Mouse (Mus musculus) midbrain, embryonic 13.5 days (tissue): Measurements from ENCODE around the gene Hdac9. TPM values are rescaled to one million over a fixed set of nuclear protein-coding genes. Genes with fewer than 3 reads are reported as not detected.
A peak's percentile ranks its signal among the peaks of the same experiment; 100 is the strongest.

Experiments
- ATAC-seq: fragments of 200-750 bp; cut with Nextera tagmentation; 2 replicates; pipeline ENCODE4 v1.8.0; 2017; ENCODE audit warnings: mild to moderate bottlenecking, moderate TSS enrichment, moderate library complexity
- H3K27ac ChIP-seq: fragments of 300-500 bp; sonication (generic); 2 replicates; pipeline ENCODE4 v1.5.1; 2015; ENCODE audit warnings: inconsistent platforms, mild to moderate bottlenecking, moderate library complexity
- H3K27me3 ChIP-seq: fragments of 300-500 bp; sonication (generic); 2 replicates; pipeline ENCODE4 v1.6.1; 2015; ENCODE audit warnings: mild to moderate bottlenecking, inconsistent platforms
- H3K36me3 ChIP-seq: fragments of 300-500 bp; sonication (generic); 2 replicates; pipeline ENCODE4 v1.6.1; 2015; ENCODE audit warnings: mild to moderate bottlenecking, inconsistent platforms
- H3K4me1 ChIP-seq: fragments of 300-500 bp; sonication (generic); replicated peaks from 2 replicates; pipeline ENCODE4 v1.6.1; 2015; ENCODE audit warnings: inconsistent platforms
- H3K4me2 ChIP-seq: fragments of 300-500 bp; sonication (generic); replicated peaks from 2 replicates; pipeline ENCODE4 v1.6.1; 2015; ENCODE audit warnings: moderate library complexity, mild to moderate bottlenecking, inconsistent platforms
- H3K4me3 ChIP-seq: fragments of 300-500 bp; sonication (generic); replicated peaks from 2 replicates; pipeline ENCODE4 v1.5.1; 2015; ENCODE audit warnings: mild to moderate bottlenecking, inconsistent platforms
- H3K9ac ChIP-seq: fragments of 300-500 bp; sonication (generic); replicated peaks from 2 replicates; pipeline ENCODE4 v1.6.1; 2015; ENCODE audit warnings: mild to moderate bottlenecking, inconsistent platforms
- H3K9me3 ChIP-seq: fragments of 300-500 bp; sonication (generic); 2 replicates; pipeline ENCODE4 v1.6.1; 2016; ENCODE audit warnings: mild to moderate bottlenecking, inconsistent platforms
- WGBS: fragments of 180-500 bp; shearing (Covaris S2); methylation state at CpG from one replicate; pipeline ENCODE4 v1.1.7; 2015; 5-methylcytosine and 5-hydroxymethylcytosine counted together
- polyA plus RNA-seq: library from polyadenylated mRNA; unstranded; fragments of >200 nt; fragmentation: Nextera tagmentation; extraction: Ambion mirVana; gene quantifications from 2 replicates; pipeline ENCODE4 v1.2.1, GENCODE M21; 2015

Hdac9 gene
- polyA plus RNA-seq, 1 experiment from 2014 or later = 11.9 TPM

DNA sequence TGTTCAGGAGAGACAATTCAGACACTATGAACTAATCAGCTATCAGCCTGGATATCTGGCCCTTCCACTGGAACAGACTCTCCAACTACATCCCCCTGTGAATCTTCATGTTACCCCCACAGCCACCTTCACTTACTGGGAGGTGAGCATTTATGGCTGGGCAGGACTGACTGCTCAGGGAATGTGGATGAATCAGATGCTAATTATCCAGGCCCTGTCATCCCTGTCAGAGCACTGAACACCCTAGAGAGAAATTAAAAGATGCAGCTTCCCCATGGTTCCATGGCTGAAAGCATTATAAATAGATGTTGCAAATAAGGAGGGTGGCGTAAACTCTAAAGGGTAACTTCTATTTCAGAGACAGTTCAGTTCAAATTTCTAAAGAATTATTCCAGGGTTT, 345.8 kb downstream of the Hdac9 start:
- no peaks in the 10 kb centered on the region for H3K27me3 ChIP-seq
- peak; percentile 48; the same call in 1 of the 2 replicates for ATAC-seq
- no peaks in the 10 kb centered on the region for H3K36me3 ChIP-seq
- no peak overlapping the region for H3K4me3 ChIP-seq
- H3K4me2 ChIP-seq = no peak overlapping the region
- peaks cover 7% of the 10 kb centered on the region; the same call in 1 of the 2 replicates for H3K4me1 ChIP-seq
- no peaks in the 10 kb centered on the region for H3K9me3 ChIP-seq
- WGBS = 63% methylated on average over 1 of the region's 1 CpGs
- H3K27ac ChIP-seq = peak overlapping the region; percentile 39; the same call in 1 of the 2 replicates
- no peak overlapping the region for H3K9ac ChIP-seq

DNA sequence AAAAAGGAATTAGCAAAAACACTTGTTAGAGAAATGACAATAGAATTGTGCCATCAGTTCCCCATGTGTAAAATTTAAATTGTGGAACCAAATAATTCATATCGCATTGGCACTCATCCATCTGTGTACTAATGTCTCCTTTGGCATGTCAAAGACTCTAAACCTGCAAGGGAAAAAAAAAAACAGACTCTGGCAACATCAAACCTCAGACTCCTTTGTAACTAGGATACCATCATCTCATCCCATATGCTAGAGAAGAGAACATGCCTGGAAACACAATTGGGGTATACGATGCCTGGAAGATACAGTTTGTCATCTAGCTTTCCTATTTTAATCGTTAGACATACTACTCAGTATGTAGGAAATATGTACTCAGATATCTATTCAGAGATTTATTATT, 347.4 kb downstream of the Hdac9 start:
- no peaks in the 10 kb centered on the region for H3K36me3 ChIP-seq
- no peak for ATAC-seq
- H3K9me3 ChIP-seq = no peaks in the 10 kb centered on the region
- H3K9ac ChIP-seq = no peak overlapping the region
- no peaks in the 10 kb centered on the region for H3K27me3 ChIP-seq
- H3K27ac ChIP-seq = no peak overlapping the region
- H3K4me2 ChIP-seq = no peak overlapping the region
- 85% methylated on average over 3 of the region's 3 CpGs for WGBS
- H3K4me3 ChIP-seq = no peak overlapping the region
- peaks cover 7% of the 10 kb centered on the region; the same call in 1 of the 2 replicates for H3K4me1 ChIP-seq

DNA sequence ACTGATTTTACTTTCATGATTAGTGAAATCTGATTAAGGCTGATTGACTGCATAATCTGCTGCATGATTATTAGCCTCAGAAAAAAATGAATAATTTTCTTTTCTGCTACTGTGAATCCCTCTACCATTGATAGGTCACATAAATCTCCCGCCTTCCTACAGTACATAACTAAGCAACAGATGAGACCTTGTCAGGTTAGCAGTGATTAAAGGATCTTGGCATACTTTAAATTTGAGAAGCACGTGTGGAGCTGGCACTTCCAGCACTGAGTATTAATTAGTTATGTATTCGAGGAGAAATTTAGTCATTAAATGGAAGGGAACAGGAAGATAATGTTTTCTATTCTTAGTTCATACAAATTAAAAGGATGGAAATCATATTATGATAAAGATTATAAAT, 347.8 kb downstream of the Hdac9 start:
- Histone ChIP-seq H3K4me1 (peaks cover 7% of the 10 kb centered on the region; the same call in 1 of the 2 replicates), H3K36me3 (no peaks in the 10 kb centered on the region), H3K9ac (no peak overlapping the region), H3K4me2 (no peak overlapping the region), H3K9me3 (no peaks in the 10 kb centered on the region), H3K4me3 (no peak overlapping the region), H3K27me3 (no peaks in the 10 kb centered on the region), H3K27ac (no peak overlapping the region)
- WGBS = 65% methylated on average over 3 of the region's 3 CpGs
- peak; percentile 58; the same call in 1 of the 2 replicates for ATAC-seq

DNA sequence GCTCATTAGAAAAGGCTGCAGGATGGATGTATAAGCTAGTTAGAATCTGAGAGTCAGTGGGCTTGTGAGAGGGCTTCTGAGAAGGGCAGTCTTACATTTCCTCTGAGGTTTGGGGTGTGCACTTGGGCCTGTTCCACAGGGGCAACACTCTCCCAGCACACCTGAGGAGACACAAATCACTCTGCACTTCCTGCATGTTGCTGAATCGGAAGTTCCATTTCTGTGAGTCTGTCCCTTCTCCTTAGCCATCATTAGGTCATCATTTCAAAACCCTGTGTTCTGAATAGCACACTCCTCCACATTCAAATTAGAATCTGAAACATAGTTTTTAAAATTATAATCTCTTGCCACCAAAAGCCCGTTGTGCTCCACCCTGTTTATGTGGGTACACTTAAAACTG, 354.6 kb downstream of the Hdac9 start:
- Histone ChIP-seq H3K4me3 (no peak overlapping the region), H3K9me3 (no peaks in the 10 kb centered on the region), H3K4me2 (no peak overlapping the region), H3K9ac (no peak overlapping the region), H3K36me3 (no peaks in the 10 kb centered on the region), H3K27me3 (no peaks in the 10 kb centered on the region), H3K27ac (no peak overlapping the region), H3K4me1 (no peaks in the 10 kb centered on the region)
- no peak for ATAC-seq
- WGBS = 99% methylated on average over 2 of the region's 2 CpGs

DNA sequence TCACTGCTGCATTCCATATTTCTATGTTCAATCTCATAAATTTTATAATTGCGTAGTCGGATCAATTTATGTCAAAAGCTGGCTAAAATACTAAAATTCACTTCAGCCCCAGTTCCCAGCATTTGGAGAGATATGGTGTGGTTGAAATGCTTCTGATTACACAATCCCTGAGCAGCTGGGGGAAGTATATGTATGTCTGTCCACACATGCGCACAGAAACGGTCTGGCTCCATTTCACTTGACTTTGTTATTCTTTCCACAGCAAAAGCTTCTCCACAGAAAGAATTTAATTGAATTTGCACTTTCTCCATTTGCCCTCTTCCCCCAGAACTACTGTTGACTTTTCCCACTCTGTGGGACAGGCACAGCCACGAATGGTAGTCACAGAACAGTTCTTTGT, 357.9 kb downstream of the Hdac9 start:
- H3K9ac ChIP-seq = no peak overlapping the region
- no peaks in the 10 kb centered on the region for H3K9me3 ChIP-seq
- no peak overlapping the region for H3K4me3 ChIP-seq
- H3K4me1 ChIP-seq = no peaks in the 10 kb centered on the region
- H3K27ac ChIP-seq = no peak overlapping the region
- no peak overlapping the region for H3K4me2 ChIP-seq
- ATAC-seq = no peak
- H3K27me3 ChIP-seq = no peaks in the 10 kb centered on the region
- 78% methylated on average over 5 of the region's 5 CpGs for WGBS
- no peaks in the 10 kb centered on the region for H3K36me3 ChIP-seq

DNA sequence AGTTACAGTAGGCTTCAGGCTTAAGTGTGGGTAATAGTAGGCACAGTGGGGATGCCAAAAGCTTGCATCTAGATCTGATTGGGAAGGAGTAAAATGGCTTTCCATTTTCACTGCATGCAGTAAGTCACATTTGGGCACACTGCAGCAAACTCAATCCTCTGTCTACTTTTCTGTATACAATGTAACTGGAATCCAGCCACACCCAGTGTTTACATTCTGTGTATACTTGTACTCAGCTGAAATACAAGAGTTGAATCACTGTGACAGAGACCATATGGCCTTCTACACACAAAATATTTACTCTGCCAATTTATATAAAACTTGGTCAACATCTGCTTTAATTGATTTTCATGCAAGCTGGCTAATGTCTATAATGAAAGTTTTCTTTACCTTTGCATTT, 362.1 kb downstream of the Hdac9 start:
- H3K27ac ChIP-seq = no peak overlapping the region
- no peak overlapping the region for H3K9ac ChIP-seq
- H3K9me3 ChIP-seq = no peaks in the 10 kb centered on the region
- no peaks in the 10 kb centered on the region for H3K36me3 ChIP-seq
- no peak for ATAC-seq
- H3K4me1 ChIP-seq = no peaks in the 10 kb centered on the region
- no peaks in the 10 kb centered on the region for H3K27me3 ChIP-seq
- no peak overlapping the region for H3K4me3 ChIP-seq
- H3K4me2 ChIP-seq = no peak overlapping the region

DNA sequence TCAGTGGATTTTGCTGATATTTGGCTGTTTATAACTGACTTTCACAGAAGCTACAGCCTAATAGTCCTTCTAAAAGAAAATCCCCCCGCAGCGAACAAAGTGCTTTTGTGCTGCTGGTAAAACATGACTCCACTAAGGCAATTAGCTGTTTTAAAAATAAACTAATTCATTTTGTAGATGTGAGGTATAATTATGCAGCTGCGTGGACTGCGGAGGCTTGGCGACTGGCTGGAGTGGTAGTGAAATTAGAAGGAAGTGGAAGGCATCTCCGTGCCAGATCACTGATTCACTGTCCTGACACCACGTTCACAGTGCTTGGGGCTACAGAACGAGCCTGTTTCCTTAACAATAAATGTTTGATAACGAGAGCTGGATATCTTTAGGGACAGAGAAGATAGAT, 366.6 kb downstream of the Hdac9 start:
- no peak overlapping the region for H3K4me3 ChIP-seq
- H3K9me3 ChIP-seq = no peaks in the 10 kb centered on the region
- no peak overlapping the region for H3K4me2 ChIP-seq
- H3K4me1 ChIP-seq = no peaks in the 10 kb centered on the region
- H3K27me3 ChIP-seq = no peaks in the 10 kb centered on the region
- WGBS = 77% methylated on average over 9 of the region's 9 CpGs
- H3K27ac ChIP-seq = no peak overlapping the region
- no peak overlapping the region for H3K9ac ChIP-seq
- no peak for ATAC-seq
- H3K36me3 ChIP-seq = no peaks in the 10 kb centered on the region

DNA sequence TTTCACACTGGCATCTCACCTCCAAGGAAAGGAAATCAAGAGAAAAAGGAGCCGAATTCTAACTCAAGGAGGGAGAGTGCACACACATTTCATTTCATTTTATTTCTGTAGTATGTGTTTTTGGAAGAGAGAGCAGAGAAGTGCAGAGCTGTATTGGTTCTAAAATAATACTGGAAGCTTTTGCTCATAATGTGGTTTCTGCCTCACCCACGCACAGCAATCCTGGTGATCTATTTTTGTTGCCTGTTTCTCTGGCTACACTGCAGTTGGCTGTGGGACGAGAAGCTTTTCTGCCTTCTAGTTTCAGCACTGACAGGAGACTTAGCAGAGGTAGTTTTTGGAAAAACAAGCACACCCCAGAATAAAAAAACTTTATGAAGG, 387.7 kb downstream of the Hdac9 start:
- peak overlapping the region; percentile 52 for H3K4me2 ChIP-seq
- H3K4me1 ChIP-seq = peaks cover 46% of the 10 kb centered on the region
- 0 out of 2 replicates have a peak, but pooled peaks have one; percentile 1 for ATAC-seq
- 8% methylated on average over 3 of the region's 3 CpGs for WGBS
- no peak overlapping the region for H3K4me3 ChIP-seq
- no peaks in the 10 kb centered on the region for H3K27me3 ChIP-seq
- H3K36me3 ChIP-seq = no peaks in the 10 kb centered on the region
- peak overlapping the region; percentile 80 for H3K27ac ChIP-seq
- H3K9me3 ChIP-seq = no peaks in the 10 kb centered on the region
- H3K9ac ChIP-seq = no peak overlapping the region

DNA sequence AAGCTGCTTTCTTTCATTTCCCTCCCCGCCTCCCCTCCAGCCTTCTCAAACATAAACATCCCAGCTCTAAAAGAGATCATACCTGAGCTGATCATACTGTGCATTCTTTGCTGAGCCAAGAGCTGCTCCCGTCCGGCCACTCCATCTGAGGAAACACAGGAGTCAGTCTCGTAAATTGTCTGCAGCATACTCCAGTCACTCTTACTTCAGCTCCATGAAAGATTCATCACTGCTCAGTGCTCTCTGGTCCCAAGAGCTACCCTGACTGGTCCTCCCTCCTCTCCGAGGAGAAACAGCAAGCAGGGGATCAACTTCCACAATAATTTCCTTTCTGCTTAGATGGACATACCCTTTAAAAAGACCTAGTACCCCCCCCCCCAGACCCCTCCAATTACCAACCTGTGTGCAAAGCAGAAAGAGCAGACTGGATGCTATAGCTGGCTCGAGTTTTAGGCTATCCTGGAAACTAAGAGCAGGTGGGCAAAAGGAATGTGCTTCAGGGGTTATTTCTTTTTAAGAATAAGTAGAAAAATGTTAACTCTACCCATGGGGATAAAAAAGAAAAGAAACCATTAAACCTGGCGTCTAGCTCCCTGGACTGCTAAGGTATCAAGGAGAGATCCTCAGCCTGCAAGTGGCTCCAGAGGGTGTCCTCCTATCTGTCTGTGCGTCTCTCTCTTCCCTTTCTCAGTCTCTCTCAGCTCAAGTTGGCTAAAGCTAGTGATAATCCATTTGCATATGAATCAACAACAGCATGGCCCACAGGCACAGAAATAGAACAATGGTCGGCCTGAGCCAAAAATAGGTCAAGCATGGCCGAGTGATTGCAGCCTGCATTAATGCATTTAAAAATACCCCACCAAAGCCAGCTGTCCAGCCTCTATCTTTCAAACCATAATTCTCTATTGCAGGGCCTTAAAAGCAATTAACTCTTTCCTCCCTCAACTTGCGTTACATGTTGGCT, 388.4 kb downstream of the Hdac9 start:
- H3K4me1 ChIP-seq = peaks cover 46% of the 10 kb centered on the region
- peak; percentile 93 for ATAC-seq
- no peaks in the 10 kb centered on the region for H3K27me3 ChIP-seq
- peak overlapping the region; percentile 52 for H3K4me2 ChIP-seq
- WGBS = 3% methylated on average over 11 of the region's 11 CpGs
- no peaks in the 10 kb centered on the region for H3K36me3 ChIP-seq
- peak overlapping the region; percentile 80 for H3K27ac ChIP-seq
- H3K9me3 ChIP-seq = no peaks in the 10 kb centered on the region
- H3K4me3 ChIP-seq = peak overlapping the region; percentile 37
- H3K9ac ChIP-seq = peak overlapping the region; percentile 49

DNA sequence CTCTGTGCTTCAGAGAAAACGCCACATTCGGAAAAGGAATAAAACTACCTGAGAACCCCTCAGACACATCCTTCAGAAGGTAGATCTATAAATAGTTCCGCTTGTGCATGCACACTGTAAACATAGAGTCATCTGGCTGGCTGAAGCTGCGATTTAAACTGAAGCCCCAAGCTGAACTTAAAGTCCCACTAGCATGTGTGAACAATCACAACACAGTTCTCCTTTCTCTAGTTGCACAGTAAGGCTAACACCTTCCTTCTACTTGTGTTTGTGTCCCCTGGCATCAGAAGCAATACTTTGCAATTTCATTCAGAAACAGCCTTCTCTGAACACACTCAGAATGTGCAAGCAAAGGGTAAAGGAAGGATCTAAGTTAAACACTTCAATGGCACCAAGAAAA, 389.1 kb downstream of the Hdac9 start:
- Histone ChIP-seq H3K4me2 (peak overlapping the region; percentile 52), H3K9ac (peak overlapping the region; percentile 49), H3K9me3 (no peaks in the 10 kb centered on the region), H3K36me3 (no peaks in the 10 kb centered on the region), H3K27me3 (no peaks in the 10 kb centered on the region), H3K27ac (peak overlapping the region; percentile 80), H3K4me1 (peaks cover 46% of the 10 kb centered on the region), H3K4me3 (peak overlapping the region; percentile 37)
- no peak for ATAC-seq
- WGBS = 56% methylated on average over 4 of the region's 4 CpGs

DNA sequence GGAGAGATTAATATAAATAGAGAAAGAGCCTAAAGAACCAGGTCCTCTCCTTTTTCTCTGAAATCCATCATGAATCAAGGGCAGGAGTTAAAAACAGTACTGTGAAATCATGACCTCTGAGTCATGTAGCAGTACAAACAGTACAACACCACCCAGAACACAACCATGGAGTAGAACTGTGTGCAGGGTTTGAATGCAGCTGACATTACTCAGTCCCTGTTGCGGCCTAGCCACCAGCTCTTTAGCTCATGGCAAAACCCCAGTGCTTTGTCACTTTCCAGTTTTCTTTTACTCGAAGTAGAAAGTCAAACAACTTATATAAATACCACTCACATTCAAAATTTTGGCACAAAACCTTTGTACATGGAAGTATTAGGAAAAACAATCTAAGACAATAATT, 395.4 kb downstream of the Hdac9 start:
- H3K27ac ChIP-seq = no peak overlapping the region
- no peak overlapping the region for H3K4me2 ChIP-seq
- H3K27me3 ChIP-seq = no peaks in the 10 kb centered on the region
- H3K9me3 ChIP-seq = no peaks in the 10 kb centered on the region
- peaks cover 11% of the 10 kb centered on the region for H3K4me1 ChIP-seq
- H3K4me3 ChIP-seq = no peak overlapping the region
- H3K36me3 ChIP-seq = no peaks in the 10 kb centered on the region
- 90% methylated on average over 2 of the region's 2 CpGs for WGBS
- no peak overlapping the region for H3K9ac ChIP-seq
- ATAC-seq = no peak

DNA sequence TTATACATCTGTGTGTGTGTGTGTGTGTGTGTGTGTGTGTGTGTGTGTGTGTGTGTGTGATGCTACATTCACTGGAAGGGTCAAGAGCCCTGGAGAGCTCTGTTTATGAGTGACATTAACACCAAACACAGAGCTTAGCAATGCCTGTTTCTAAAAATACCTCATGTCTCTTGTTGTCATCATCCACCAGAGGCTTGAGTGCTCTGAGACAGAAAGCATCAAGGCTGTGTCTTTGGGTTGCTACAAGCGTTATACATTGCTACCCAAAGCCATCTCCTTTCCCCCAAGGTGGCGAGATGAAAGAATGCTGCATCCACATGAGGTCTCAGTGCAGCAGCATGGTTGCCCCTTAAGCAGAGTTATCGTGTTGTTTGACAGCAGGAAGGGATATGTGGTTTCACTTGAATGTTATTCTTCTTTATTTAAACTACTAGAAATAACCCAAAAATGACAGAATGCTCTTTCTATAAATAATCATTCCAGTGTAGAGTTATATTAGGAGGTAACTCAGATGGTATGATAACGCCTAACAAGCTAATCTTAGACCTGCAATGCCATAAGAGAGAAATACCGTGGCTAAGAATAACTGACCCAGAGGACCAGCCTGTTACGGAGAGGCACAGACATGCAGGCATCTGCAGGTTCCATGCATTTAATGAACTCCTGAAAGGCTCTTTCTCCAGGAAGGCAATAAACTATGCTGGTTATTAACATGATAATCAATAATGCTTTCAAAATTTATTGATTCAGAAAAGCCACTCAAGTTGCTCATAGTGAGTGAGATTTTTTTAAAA, 399.9 kb downstream of the Hdac9 start:
- no peak overlapping the region for H3K4me2 ChIP-seq
- H3K9ac ChIP-seq = no peak overlapping the region
- 0 out of 2 replicates have a peak, but pooled peaks cover 2% of the 10 kb centered on the region for H3K4me1 ChIP-seq
- ATAC-seq = peak; percentile 71; the same call in 1 of the 2 replicates
- 57% methylated on average over 6 of the region's 6 CpGs for WGBS
- no peaks in the 10 kb centered on the region for H3K9me3 ChIP-seq
- H3K27ac ChIP-seq = peak overlapping the region; percentile 69
- H3K36me3 ChIP-seq = no peaks in the 10 kb centered on the region
- no peak overlapping the region for H3K4me3 ChIP-seq
- H3K27me3 ChIP-seq = no peaks in the 10 kb centered on the region
